ENCODE assay signal across 16 mouse cellular contexts in genomic region chr15:67023081-67023480, GRCm38 (mm10).
"Had no signal": no experiment of that assay in that cellular context is flagged by ENCODE, and none has a peak within 500 bp of the region (broad histone marks: within the 10 kb centered on the region; RNA-seq: fewer than 3 reads in every experiment).

No protein-coding gene starts in this region.

- H3K4me2 ChIP-seq: lung, embryonic 15.5 days; midbrain, embryonic 11.5 days; midbrain, embryonic 13.5 days; midbrain, embryonic 15.5 days; neural tube, embryonic 12.5 days had no signal

- H3K27me3 ChIP-seq: lung, embryonic 15.5 days; megakaryocyte, embryonic 14.5 days; midbrain, embryonic 13.5 days; midbrain, embryonic 15.5 days; neural tube, embryonic 12.5 days had no signal

- H3K4me1 ChIP-seq: midbrain, embryonic 13.5 days; midbrain, embryonic 15.5 days had no signal

- H3K4me3 ChIP-seq: lung, embryonic 15.5 days; megakaryocyte, embryonic 14.5 days; midbrain, embryonic 13.5 days; midbrain, embryonic 15.5 days; neural tube, embryonic 12.5 days had no signal

- H3K9ac ChIP-seq: lung, embryonic 15.5 days; midbrain, embryonic 13.5 days; midbrain, embryonic 15.5 days; neural tube, embryonic 12.5 days had no signal

- H3K27ac ChIP-seq: lung, embryonic 15.5 days; macrophage; midbrain, embryonic 13.5 days; midbrain, embryonic 15.5 days; neural tube, embryonic 12.5 days had no signal

- ATAC-seq: lung, postnatal 0 days; midbrain, embryonic 13.5 days; midbrain, embryonic 15.5 days had no signal

- H3K9me3 ChIP-seq: lung, embryonic 15.5 days; midbrain, embryonic 13.5 days; midbrain, embryonic 15.5 days had no signal

- DNase-seq: lung, adult 2 months; lung, postnatal 14 days; lung, postnatal 36 days; right cerebral cortex, postnatal 14 days; spleen, adult 18-20 months; thymus, adult 18-20 months; thymus, postnatal 14 days; thymus, postnatal 36 days had no signal

- H3K36me3 ChIP-seq: lung, embryonic 15.5 days; midbrain, embryonic 13.5 days; midbrain, embryonic 15.5 days; neural tube, embryonic 12.5 days had no signal
